Mouse (Mus musculus) small intestine, adult 2 months (tissue): ENCODE measurements around the gene Trim2. TPM values are rescaled to one million over a fixed set of nuclear protein-coding genes. Genes with fewer than 3 reads are reported as not detected.
A peak's percentile ranks its signal among the peaks of the same experiment; 100 is the strongest.

Experiments
- H3K27ac ChIP-seq: fragments of 200-500 bp; 2 replicates; pipeline ENCODE4 v1.5.1; 2012; ENCODE audit warnings: low read depth, low read length, control low read depth, inconsistent platforms; ENCODE audit not compliant: insufficient read depth
- H3K27me3 ChIP-seq: fragments of 200-500 bp; 2 replicates; pipeline ENCODE4 v1.6.1; 2012; ENCODE audit warnings: mild to moderate bottlenecking, moderate library complexity, low read length, inconsistent platforms; ENCODE audit not compliant: control insufficient read depth, insufficient read depth
- H3K36me3 ChIP-seq: fragments of 200-500 bp; 2 replicates; pipeline ENCODE4 v1.6.1; 2012; ENCODE audit warnings: mild to moderate bottlenecking, low read length, control low read depth, inconsistent platforms; ENCODE audit not compliant: control insufficient read depth, insufficient read depth
- H3K4me1 ChIP-seq: fragments of 200-500 bp; 2 replicates; pipeline ENCODE4 v1.6.1; 2012; ENCODE audit warnings: low read length, inconsistent platforms, mixed read lengths; ENCODE audit not compliant: control insufficient read depth, insufficient read depth, insufficient read length
- H3K4me3 ChIP-seq: fragments of 200-500 bp; 2 replicates; pipeline ENCODE4 v1.5.1; 2012; ENCODE audit warnings: low read depth, mild to moderate bottlenecking, control low read depth, inconsistent platforms, low read length, moderate library complexity
- CTCF ChIP-seq: fragments of 200-500 bp; IDR thresholded peaks from 2 replicates; pipeline ENCODE4 v1.5.1; 2012; ENCODE audit warnings: low read depth, mild to moderate bottlenecking, control low read depth, inconsistent platforms, low read length, moderate library complexity, mixed read lengths; ENCODE audit not compliant: insufficient replicate concordance, insufficient read length; ENCODE audit errors: extremely low read depth
- POLR2A ChIP-seq: fragments of 200-500 bp; IDR thresholded peaks from 2 replicates; pipeline ENCODE4 v1.6.1; 2012; ENCODE audit warnings: low read depth, mild to moderate bottlenecking, control low read depth, inconsistent platforms, low read length, moderate library complexity
- WGBS: fragments of 180-500 bp; shearing (Covaris S2); methylation state at CpG from one replicate; pipeline ENCODE4 v1.1.7; 2018; 5-methylcytosine and 5-hydroxymethylcytosine counted together
- polyA plus RNA-seq: library from polyadenylated mRNA; depleted of rRNA; stranded (reverse); fragments of >200 nt; gene quantifications from 2 replicates; pipeline ENCODE4 v1.2.3, GENCODE M21; 2012

Gene Trim2
- polyA plus RNA-seq, 1 experiment: 52.4 TPM

GRCm38 (mm10) chr3:84271794-84272193 lies 34.9 kb downstream of the Trim2 start:
- H3K27me3 ChIP-seq: no peaks in the 10 kb centered on the region
- 51% methylated on average over 10 of the region's 10 CpGs for WGBS
- H3K27ac ChIP-seq: peak overlapping the region; percentile 96
- H3K4me1 ChIP-seq: peaks cover 41% of the 10 kb centered on the region
- H3K4me3 ChIP-seq: no peak overlapping the region
- no peaks in the 10 kb centered on the region for H3K36me3 ChIP-seq
- no peak for TF ChIP-seq POLR2A
- no peak for TF ChIP-seq CTCF

- 40% methylated on average over 6 of the region's 6 CpGs for WGBS
- Histone ChIP-seq H3K27ac (peak overlapping the region; percentile 96), H3K27me3 (no peaks in the 10 kb centered on the region), H3K4me3 (no peak overlapping the region), H3K4me1 (peaks cover 46% of the 10 kb centered on the region), H3K36me3 (no peaks in the 10 kb centered on the region)
- TF ChIP-seq CTCF: no peak
- no peak for TF ChIP-seq POLR2A
Measured at GRCm38 (mm10) chr3:84271058-84271457, 35.6 kb downstream of the Trim2 start.

GRCm38 (mm10) chr3:84270624-84270995 lies 36.1 kb downstream of the Trim2 start:
- no peaks in the 10 kb centered on the region for H3K36me3 ChIP-seq
- 4% methylated on average over 3 of the region's 3 CpGs for WGBS
- TF ChIP-seq POLR2A (no peak), CTCF (no peak)
- H3K4me1 ChIP-seq: peaks cover 47% of the 10 kb centered on the region
- H3K27ac ChIP-seq: peak overlapping the region; percentile 96
- peak overlapping the region; percentile 59 for H3K4me3 ChIP-seq
- no peaks in the 10 kb centered on the region for H3K27me3 ChIP-seq

- Histone ChIP-seq H3K27ac (peak overlapping the region; percentile 96), H3K27me3 (no peaks in the 10 kb centered on the region), H3K4me1 (peaks cover 47% of the 10 kb centered on the region), H3K36me3 (no peaks in the 10 kb centered on the region), H3K4me3 (peak overlapping the region; percentile 71)
- no peak for TF ChIP-seq CTCF
- TF ChIP-seq POLR2A: no peak
- WGBS: 12% methylated on average over 13 of the region's 13 CpGs
Measured at GRCm38 (mm10) chr3:84269987-84270623, 36.6 kb downstream of the Trim2 start.

- no peak overlapping the region for H3K4me3 ChIP-seq
- peak overlapping the region; percentile 93 for H3K27ac ChIP-seq
- no peaks in the 10 kb centered on the region for H3K36me3 ChIP-seq
- TF ChIP-seq CTCF: peak; percentile 57; the same call in 1 of the 2 replicates
- no peak for TF ChIP-seq POLR2A
- no peaks in the 10 kb centered on the region for H3K27me3 ChIP-seq
- peaks cover 50% of the 10 kb centered on the region for H3K4me1 ChIP-seq
- 15% methylated on average over 3 of the region's 3 CpGs for WGBS
Measured at GRCm38 (mm10) chr3:84268434-84268833, 38.2 kb downstream of the Trim2 start.

GRCm38 (mm10) chr3:84266391-84266931 lies 40.2 kb downstream of the Trim2 start:
- TF ChIP-seq POLR2A (no peak), CTCF (no peak)
- Histone ChIP-seq H3K4me1 (peaks cover 39% of the 10 kb centered on the region), H3K27me3 (no peaks in the 10 kb centered on the region), H3K4me3 (no peak overlapping the region), H3K36me3 (no peaks in the 10 kb centered on the region), H3K27ac (peak overlapping the region; percentile 59)
- 16% methylated on average over 3 of the region's 3 CpGs for WGBS

GRCm38 (mm10) chr3:84265084-84265483 lies 41.6 kb downstream of the Trim2 start:
- Histone ChIP-seq H3K4me1 (peaks cover 36% of the 10 kb centered on the region), H3K27me3 (no peaks in the 10 kb centered on the region), H3K4me3 (no peak overlapping the region), H3K36me3 (no peaks in the 10 kb centered on the region), H3K27ac (no peak overlapping the region)
- 43% methylated on average over 1 of the region's 1 CpGs for WGBS
- TF ChIP-seq CTCF (no peak), POLR2A (no peak)

GRCm38 (mm10) chr3:84264395-84264794 lies 42.3 kb downstream of the Trim2 start:
- TF ChIP-seq POLR2A (no peak), CTCF (no peak)
- H3K36me3 ChIP-seq: no peaks in the 10 kb centered on the region
- H3K27me3 ChIP-seq: no peaks in the 10 kb centered on the region
- no peak overlapping the region for H3K4me3 ChIP-seq
- WGBS: 51% methylated on average over 2 of the region's 2 CpGs
- H3K27ac ChIP-seq: no peak overlapping the region
- peaks cover 35% of the 10 kb centered on the region for H3K4me1 ChIP-seq
